Mouse (Mus musculus): Measurements from ENCODE around the gene Slc17a7.

DNA sequence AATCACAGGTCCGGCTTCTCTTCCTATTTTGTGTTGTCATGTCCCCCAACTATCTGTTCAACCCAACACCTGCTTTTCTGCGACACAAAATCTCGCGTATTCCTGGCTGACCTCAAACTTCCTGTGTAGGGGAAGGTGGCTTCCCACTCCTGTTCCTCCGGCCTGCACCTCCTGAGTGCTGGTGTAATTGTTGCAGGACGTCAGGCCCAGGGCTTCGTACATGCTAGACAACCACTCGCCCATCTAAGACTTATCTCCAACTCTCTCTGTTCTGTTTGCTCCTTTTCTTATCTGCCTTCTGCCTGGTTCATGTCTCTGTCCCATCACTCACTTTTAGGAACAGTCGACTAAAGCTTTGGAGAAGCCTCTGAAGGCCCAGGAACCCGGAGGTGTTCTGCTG, 47.3 kb downstream of the Slc17a7 start:
- TF ChIP-seq EP300 (optimal IDR thresholded peaks at IDR 0.05) (no peak), CTCF (IDR thresholded peaks at IDR 0.05; ENCODE audit: low read depth) (no peak)

Data from stomach, postnatal 0 days (tissue).